Mouse (Mus musculus) cerebellum, adult 2 months (tissue): ENCODE results near the gene Myh1. TPM values are rescaled to one million over a fixed set of nuclear protein-coding genes. Genes with fewer than 3 reads are reported as not detected.
A peak's percentile ranks its signal among the peaks of the same experiment; 100 is the strongest.

ENCODE experiments used
- DNase-seq, 2 experiments: peaks; one replicate each; pipeline ENCODE4 v3.0.0; 2021
- H3K27ac ChIP-seq: fragments of 200-500 bp; 2 replicates; pipeline ENCODE4 v1.5.1; 2012; ENCODE audit warnings: low read length, control low read depth, inconsistent platforms; ENCODE audit not compliant: insufficient read depth
- H3K27me3 ChIP-seq: fragments of 200-500 bp; 2 replicates; pipeline ENCODE4 v1.6.1; 2012; ENCODE audit warnings: inconsistent platforms, mild to moderate bottlenecking, low read length, moderate library complexity; ENCODE audit not compliant: control insufficient read depth, insufficient read depth
- H3K4me1 ChIP-seq: fragments of 200-500 bp; 2 replicates; pipeline ENCODE4 v1.6.1; 2011; ENCODE audit warnings: low read length; ENCODE audit not compliant: control insufficient read depth, insufficient read depth
- H3K4me3 ChIP-seq: fragments of 200-500 bp; replicated peaks from 2 replicates; pipeline ENCODE3; 2011; ENCODE audit warnings: mild to moderate bottlenecking, low read depth, low read length, control low read depth; ENCODE audit not compliant: insufficient read depth
- CTCF ChIP-seq: fragments of 200-500 bp; IDR thresholded peaks from 2 replicates; pipeline ENCODE4 v1.5.1; 2011; ENCODE audit warnings: low read depth, mild to moderate bottlenecking, control low read depth, low read length, moderate library complexity, borderline replicate concordance; ENCODE audit not compliant: insufficient read depth
- POLR2A ChIP-seq: fragments of 200-500 bp; IDR thresholded peaks from 2 replicates; pipeline ENCODE4 v1.6.1; 2011; ENCODE audit warnings: low read length, control low read depth, borderline replicate concordance; ENCODE audit not compliant: insufficient read depth
- WGBS: fragments of 180-500 bp; shearing (Covaris S2); methylation state at CpG from one replicate; pipeline ENCODE4 v1.1.7; 2018; 5-methylcytosine and 5-hydroxymethylcytosine counted together
- polyA plus RNA-seq: library from polyadenylated mRNA; depleted of rRNA; stranded (reverse); fragments of >200 nt; gene quantifications from 2 replicates; pipeline ENCODE4 v1.2.3, GENCODE M21; 2012; rRNA removed

Myh1 gene
- polyA plus RNA-seq, 1 experiment = not detected

GRCm38 (mm10) chr11:67229946-67230345 is 30.1 kb downstream of the Myh1 start:
- no peak overlapping the region for H3K4me3 ChIP-seq
- H3K27me3 ChIP-seq = no peaks in the 10 kb centered on the region
- no peaks in the 10 kb centered on the region for H3K4me1 ChIP-seq
- WGBS = 72% methylated on average over 2 of the region's 2 CpGs
- DNase-seq = no peak
- TF ChIP-seq POLR2A (no peak), CTCF (no peak)
- no peak overlapping the region for H3K27ac ChIP-seq

GRCm38 (mm10) chr11:67235639-67236358 is 35.9 kb downstream of the Myh1 start:
- H3K27ac ChIP-seq = no peak overlapping the region
- TF ChIP-seq CTCF (no peak), POLR2A (no peak)
- H3K4me3 ChIP-seq = no peak overlapping the region
- H3K4me1 ChIP-seq = no peaks in the 10 kb centered on the region
- no peaks in the 10 kb centered on the region for H3K27me3 ChIP-seq
- peak in 1 of 2 experiments; percentile 7 for DNase-seq
- WGBS = 72% methylated on average over 5 of the region's 5 CpGs

- 75% methylated on average over 9 of the region's 9 CpGs for WGBS
- H3K27ac ChIP-seq = no peak overlapping the region
These were observed 36.9 kb downstream of the Myh1 start for GRCm38 (mm10) chr11:67236799-67237198.

GRCm38 (mm10) chr11:67237481-67238079 is 37.7 kb downstream of the Myh1 start, which contains the start of gene Myh4:
TSS of gene Myh4 (plus strand) at chr11:67238029.
- no peaks in the 10 kb centered on the region for H3K27me3 ChIP-seq
- 56% methylated on average over 5 of the region's 5 CpGs for WGBS
- TF ChIP-seq CTCF = no peak
- no peaks in the 10 kb centered on the region for H3K4me1 ChIP-seq
- no peak within 1 kb of the TSS for H3K27ac ChIP-seq
- H3K4me3 ChIP-seq = no peak within 1 kb of the TSS
- DNase-seq = no peak

More at GRCm38 (mm10) chr11:67236799-67237198, 36.9 kb downstream of the Myh1 start:
- H3K27me3 ChIP-seq = no peaks in the 10 kb centered on the region
- DNase-seq = no peak
- H3K4me3 ChIP-seq = no peak overlapping the region
- H3K4me1 ChIP-seq = no peaks in the 10 kb centered on the region
- TF ChIP-seq CTCF (no peak), POLR2A (no peak)

- 89% methylated on average over 6 of the region's 6 CpGs for WGBS
These were observed 41.2 kb downstream of the Myh1 start for GRCm38 (mm10) chr11:67241051-67241450.

GRCm38 (mm10) chr11:67253691-67254090 is 53.8 kb downstream of the Myh1 start:
- TF ChIP-seq POLR2A = no peak
- TF ChIP-seq CTCF = no peak
- Histone ChIP-seq H3K4me1 (peaks cover 4% of the 10 kb centered on the region; the same call in 1 of the 2 replicates), H3K27ac (no peak overlapping the region), H3K27me3 (no peaks in the 10 kb centered on the region; the same call in 1 of the 2 replicates), H3K4me3 (no peak overlapping the region)
- DNase-seq = no peak
- WGBS = 58% methylated on average over 4 of the region's 4 CpGs

More at GRCm38 (mm10) chr11:67241051-67241450, 41.2 kb downstream of the Myh1 start:
- Histone ChIP-seq H3K4me1 (no peaks in the 10 kb centered on the region), H3K27me3 (no peaks in the 10 kb centered on the region), H3K4me3 (no peak overlapping the region), H3K27ac (no peak overlapping the region)
- TF ChIP-seq CTCF (no peak), POLR2A (no peak)
- DNase-seq = no peak

DNA sequence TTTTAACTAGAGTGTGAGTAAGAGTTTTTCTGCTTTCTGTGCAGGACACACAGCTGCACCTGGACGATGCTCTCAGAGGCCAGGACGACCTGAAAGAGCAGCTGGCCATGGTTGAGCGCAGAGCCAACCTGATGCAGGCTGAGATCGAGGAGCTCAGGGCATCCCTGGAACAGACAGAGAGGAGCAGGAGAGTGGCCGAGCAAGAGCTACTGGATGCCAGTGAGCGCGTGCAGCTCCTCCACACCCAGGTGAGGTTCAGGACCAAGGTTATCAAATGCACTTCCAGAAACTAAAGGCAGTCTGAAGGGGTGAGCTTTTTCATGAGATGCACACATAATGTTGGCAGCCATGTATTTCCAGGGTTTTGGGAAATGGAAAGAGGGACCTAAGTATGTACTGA is 57.2 kb downstream of the Myh1 start:
- WGBS = 86% methylated on average over 7 of the region's 7 CpGs

GRCm38 (mm10) chr11:67260956-67261355 is 61.1 kb downstream of the Myh1 start:
- Histone ChIP-seq H3K4me3 (no peak overlapping the region), H3K27me3 (no peaks in the 10 kb centered on the region), H3K4me1 (no peaks in the 10 kb centered on the region), H3K27ac (no peak overlapping the region)
- 82% methylated on average over 6 of the region's 6 CpGs for WGBS
- no peak for DNase-seq
- no peak for TF ChIP-seq POLR2A
- TF ChIP-seq CTCF = no peak

More for the DNA sequence above, 57.2 kb downstream of the Myh1 start:
- Histone ChIP-seq H3K4me1 (peaks cover 4% of the 10 kb centered on the region; the same call in 1 of the 2 replicates), H3K27me3 (no peaks in the 10 kb centered on the region), H3K27ac (no peak overlapping the region), H3K4me3 (no peak overlapping the region)
- DNase-seq = no peak
- no peak for TF ChIP-seq CTCF
- no peak for TF ChIP-seq POLR2A

Other genes with a start within 250 kb of the Myh1 start
- not detected in 2 replicates for gene Tmem238l, start 243.4 kb upstream of the Myh1 start, polyA plus RNA-seq
- 0.75 and 1.5 TPM in 2 replicates for gene Tmem220, start 174.9 kb upstream of the Myh1 start, polyA plus RNA-seq
- 28.9 and 29.0 TPM in 2 replicates for gene Adprm, start 147.5 kb upstream of the Myh1 start, polyA plus RNA-seq
- gene Sco1, start 147.4 kb upstream of the Myh1 start, polyA plus RNA-seq = 7.4 and 8.6 TPM in 2 replicates
- 0.08 and 0.11 TPM in 2 replicates for gene Myh3, start 121.8 kb upstream of the Myh1 start, polyA plus RNA-seq
- not detected in 2 replicates for gene Myh2, start 29.0 kb upstream of the Myh1 start, polyA plus RNA-seq
- gene Myh4, start 38.0 kb downstream of the Myh1 start, polyA plus RNA-seq = 0.02 TPM in 1 of 2 replicates, not detected in the other
- 0.03 TPM in 2 replicates for gene Myh8, start 77.1 kb downstream of the Myh1 start, polyA plus RNA-seq
- gene Myh13, start 121.6 kb downstream of the Myh1 start, polyA plus RNA-seq = 0.75 and 0.87 TPM in 2 replicates